Mouse (Mus musculus) midbrain, postnatal 0 days (tissue): ENCODE data around the gene Nek6. TPM values are rescaled to one million over a fixed set of nuclear protein-coding genes. Genes with fewer than 3 reads are reported as not detected.

Source experiments
- ATAC-seq: fragments of 200-750 bp; cut with Nextera tagmentation; 2 replicates; pipeline ENCODE4 v1.8.0; 2017; ENCODE audit warnings: moderate number of reproducible peaks, mild to moderate bottlenecking, moderate TSS enrichment, moderate library complexity; ENCODE audit not compliant: low FRiP score
- DNase-seq: peaks from one replicate; pipeline ENCODE4 v3.0.0-alpha.2; 2015; ENCODE audit warnings: low spot score
- H3K27ac ChIP-seq: fragments of 300-500 bp; sonication (generic); 2 replicates; pipeline ENCODE4 v1.5.1; 2014; ENCODE audit warnings: low read depth, mild to moderate bottlenecking, low read length, mixed read lengths
- H3K27me3 ChIP-seq: fragments of 300-500 bp; sonication (generic); 2 replicates; pipeline ENCODE4 v1.6.1; 2014; ENCODE audit warnings: low read length, control low read depth, mixed read lengths; ENCODE audit not compliant: insufficient read depth
- H3K36me3 ChIP-seq: fragments of 300-500 bp; sonication (generic); 2 replicates; pipeline ENCODE4 v1.6.1; 2014; ENCODE audit warnings: low read length, control low read depth, mixed read lengths; ENCODE audit not compliant: insufficient read depth
- H3K4me1 ChIP-seq: fragments of 300-500 bp; sonication (generic); 2 replicates; pipeline ENCODE4 v1.6.1; 2014; ENCODE audit warnings: mild to moderate bottlenecking, control low read depth, antibody characterized with exemption, low read length, mixed read lengths; ENCODE audit not compliant: insufficient read depth
- H3K4me2 ChIP-seq: fragments of 300-500 bp; sonication (generic); 2 replicates; pipeline ENCODE4 v1.6.1; 2014; ENCODE audit warnings: low read depth, mild to moderate bottlenecking, low read length, mixed read lengths; ENCODE audit not compliant: poor library complexity, severe bottlenecking
- H3K4me3 ChIP-seq: fragments of 300-500 bp; sonication (generic); 2 replicates; pipeline ENCODE4 v1.5.1; 2014; ENCODE audit warnings: low read depth, mild to moderate bottlenecking, low read length, moderate library complexity
- H3K9ac ChIP-seq: fragments of 300-500 bp; sonication (generic); replicated peaks from 2 replicates; pipeline ENCODE4 v1.6.1; 2014; ENCODE audit warnings: mild to moderate bottlenecking, low read length, moderate library complexity, mixed read lengths; ENCODE audit not compliant: poor library complexity, severe bottlenecking
- H3K9me3 ChIP-seq: fragments of 300-500 bp; sonication (generic); 2 replicates; pipeline ENCODE4 v1.6.1; 2016; ENCODE audit warnings: low read length, control low read depth
- CTCF ChIP-seq: IDR thresholded peaks from 2 replicates; pipeline ENCODE4 v1.5.1; 2016; ENCODE audit warnings: antibody characterized with exemption, mild to moderate bottlenecking
- WGBS: fragments of 180-500 bp; shearing (Covaris S2); extraction: QIAGEN DNeasy Blood & Tissue Kit; methylation state at CpG from one replicate; pipeline ENCODE4 v1.1.7; 2014; 5-methylcytosine and 5-hydroxymethylcytosine counted together
- polyA plus RNA-seq: library from polyadenylated mRNA; unstranded; fragments of >200 nt; fragmentation: Nextera tagmentation; extraction: Ambion mirVana; gene quantifications from 2 replicates; pipeline ENCODE4 v1.2.1, GENCODE M21; 2015
- total RNA-seq: library from RNA; depleted of rRNA; stranded (reverse); fragments of >200 nt; gene quantifications from 2 replicates; pipeline ENCODE4 v1.2.3, GENCODE M21; 2014

Nek6 gene
- total and polyA plus RNA-seq, 2 experiments from 2014 or later: 22.8 to 56.0 TPM

DNA sequence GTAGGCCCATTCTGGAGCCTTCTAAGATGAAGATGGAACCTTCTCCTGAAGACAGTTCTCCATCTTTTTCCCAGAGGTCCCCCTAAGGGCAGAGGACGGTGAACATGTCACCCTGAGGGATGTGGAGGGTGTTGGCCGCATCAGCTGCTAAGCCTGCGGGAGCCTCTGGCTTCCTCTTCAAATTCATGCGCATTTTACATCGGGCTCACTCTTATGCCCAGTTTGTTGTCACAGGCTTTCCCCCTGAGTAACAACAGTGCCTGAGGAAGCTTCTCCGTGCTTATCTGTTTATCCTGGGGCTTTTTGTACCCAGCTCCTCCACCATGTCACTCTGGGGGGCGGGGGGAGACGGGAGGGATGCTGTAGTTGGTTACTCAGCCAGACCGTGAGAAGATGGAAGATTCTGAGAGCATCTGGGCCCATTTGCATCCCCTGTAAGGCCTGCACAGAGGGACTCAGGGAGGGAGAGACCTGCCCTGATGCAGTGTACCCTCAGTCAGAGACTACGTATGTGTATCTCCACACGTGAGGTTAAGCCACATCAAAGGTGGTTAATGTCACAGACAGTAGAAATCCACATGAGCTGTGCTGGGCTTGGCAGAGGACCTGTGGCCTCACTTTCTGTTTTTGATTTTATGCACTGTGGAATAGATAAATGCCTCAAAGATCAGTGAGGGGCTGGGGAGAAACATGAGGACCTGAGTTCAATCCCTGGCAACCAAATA lies 36.5 kb downstream of the Nek6 start:
- Histone ChIP-seq H3K4me1 (no peaks in the 10 kb centered on the region), H3K9me3 (no peaks in the 10 kb centered on the region), H3K36me3 (no peaks in the 10 kb centered on the region), H3K27ac (no peak overlapping the region), H3K4me2 (no peak overlapping the region), H3K4me3 (no peak overlapping the region), H3K27me3 (no peaks in the 10 kb centered on the region), H3K9ac (no peak overlapping the region)
- TF ChIP-seq CTCF: no peak
- WGBS: 33% methylated on average over 11 of the region's 11 CpGs
- DNase-seq (no peak), ATAC-seq (no peak)

DNA sequence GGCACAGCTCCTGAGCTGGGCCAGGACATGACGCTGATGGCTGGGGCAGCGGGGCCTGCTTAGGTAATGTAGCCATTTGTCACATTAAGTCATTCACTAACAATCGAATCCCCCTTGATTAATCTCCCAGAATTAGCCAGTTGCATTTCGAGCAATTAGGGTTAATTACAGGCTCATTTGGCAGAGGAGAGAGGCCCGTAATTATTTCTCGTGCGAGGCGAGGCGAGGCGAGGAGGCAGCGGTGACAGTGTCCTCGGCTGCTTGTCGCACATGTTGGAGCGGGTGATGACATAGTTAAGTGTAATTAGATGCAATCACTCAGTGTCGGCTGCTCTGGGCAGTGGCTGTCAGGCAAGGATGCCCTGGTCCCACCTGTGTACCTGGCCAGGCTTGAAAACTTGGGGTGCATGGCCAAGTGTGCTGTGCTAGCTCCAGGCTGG lies 40.6 kb downstream of the Nek6 start:
- Histone ChIP-seq H3K27ac (no peak overlapping the region), H3K9ac (no peak overlapping the region), H3K9me3 (no peaks in the 10 kb centered on the region), H3K4me1 (no peaks in the 10 kb centered on the region), H3K27me3 (no peaks in the 10 kb centered on the region), H3K4me3 (no peak overlapping the region), H3K4me2 (no peak overlapping the region), H3K36me3 (no peaks in the 10 kb centered on the region)
- DNase-seq (peak; percentile 40), ATAC-seq (no peak)
- TF ChIP-seq CTCF: no peak
- WGBS: 83% methylated on average over 15 of the region's 15 CpGs

DNA sequence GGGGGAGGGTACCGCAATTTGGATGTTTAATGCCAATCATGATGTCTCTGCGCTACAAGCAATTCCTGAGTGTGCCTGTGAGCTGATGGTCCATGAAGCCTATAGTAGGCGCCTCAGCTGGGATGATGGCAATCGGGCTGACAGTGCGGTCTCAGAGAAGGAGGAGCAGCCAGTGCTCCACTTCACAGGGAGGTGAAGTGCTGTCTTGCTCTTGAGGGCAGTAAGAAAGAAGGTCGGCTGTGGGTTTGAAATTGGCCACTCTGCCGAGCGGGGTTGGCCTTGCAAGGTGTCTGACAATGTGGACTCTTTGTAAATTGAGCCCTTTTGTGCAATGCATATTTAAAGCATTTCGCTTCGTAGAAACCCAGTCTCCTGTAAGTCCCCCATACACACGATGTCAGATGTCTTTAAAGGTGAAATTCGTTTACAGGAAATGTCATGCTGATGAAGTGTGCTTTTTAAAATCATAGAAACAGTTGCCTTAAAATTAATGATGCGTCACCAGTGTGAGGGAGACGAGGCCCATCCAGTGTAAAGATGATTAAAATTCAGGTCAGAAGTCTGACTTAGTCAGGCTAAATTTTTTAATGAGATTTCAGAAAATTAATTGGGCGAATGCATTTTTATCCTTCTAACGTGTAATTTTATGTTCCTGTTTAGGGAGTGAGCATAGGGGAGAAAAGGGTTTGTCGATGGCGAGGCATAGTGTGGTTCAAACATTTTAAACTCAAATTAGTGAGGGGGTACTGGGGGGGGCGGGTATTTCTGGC lies 43.0 kb downstream of the Nek6 start:
- no peak overlapping the region for H3K4me2 ChIP-seq
- no peak for TF ChIP-seq CTCF
- no peaks in the 10 kb centered on the region for H3K9me3 ChIP-seq
- no peak for ATAC-seq
- no peak for DNase-seq
- H3K4me1 ChIP-seq: no peaks in the 10 kb centered on the region
- no peak overlapping the region for H3K4me3 ChIP-seq
- H3K36me3 ChIP-seq: no peaks in the 10 kb centered on the region
- no peak overlapping the region for H3K9ac ChIP-seq
- H3K27me3 ChIP-seq: no peaks in the 10 kb centered on the region
- 57% methylated on average over 19 of the region's 19 CpGs for WGBS
- H3K27ac ChIP-seq: no peak overlapping the region

DNA sequence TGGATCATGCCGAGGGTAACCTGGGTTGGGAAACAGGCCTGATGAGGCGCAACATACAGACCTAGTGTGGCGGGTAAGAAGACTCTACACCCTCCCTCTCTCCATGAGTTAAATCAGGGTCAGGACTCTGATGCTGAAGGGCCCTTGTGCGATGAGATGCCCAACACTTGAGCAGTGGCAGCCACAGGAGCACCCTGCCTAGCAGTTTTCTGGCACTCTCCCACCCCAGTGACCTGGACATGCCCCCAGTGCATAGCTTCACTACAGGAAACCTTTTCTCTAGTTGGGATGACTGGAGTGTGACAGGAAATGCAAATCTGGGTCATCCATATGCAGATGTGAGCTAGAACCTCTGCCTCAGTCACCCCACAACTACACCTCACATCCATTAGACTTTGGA lies 44.2 kb downstream of the Nek6 start:
- Histone ChIP-seq H3K4me3 (no peak overlapping the region), H3K36me3 (no peaks in the 10 kb centered on the region), H3K4me1 (no peaks in the 10 kb centered on the region), H3K27me3 (no peaks in the 10 kb centered on the region), H3K9me3 (no peaks in the 10 kb centered on the region), H3K27ac (no peak overlapping the region), H3K9ac (no peak overlapping the region), H3K4me2 (no peak overlapping the region)
- ATAC-seq: no peak
- DNase-seq: no peak
- TF ChIP-seq CTCF: no peak
- 90% methylated on average over 4 of the region's 4 CpGs for WGBS

DNA sequence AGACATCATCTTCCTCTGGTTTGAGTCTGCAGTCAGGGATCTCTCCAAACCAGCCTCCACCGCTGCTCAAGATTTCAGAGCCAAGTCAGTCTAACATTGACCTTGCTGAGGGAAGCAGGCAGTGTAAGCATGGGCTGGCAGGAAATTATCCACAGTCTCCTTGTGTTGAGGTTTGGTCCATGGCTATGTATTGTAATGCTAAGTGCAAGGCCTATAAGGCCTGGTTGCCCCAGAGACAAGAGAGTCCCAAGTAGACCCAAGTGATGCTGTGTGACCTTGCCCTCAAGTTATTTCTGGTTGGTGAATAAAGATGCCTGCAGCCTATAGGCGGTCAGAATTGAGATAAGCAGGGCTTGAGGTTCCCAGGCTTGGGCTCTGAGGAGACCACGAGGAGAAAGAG lies 45.3 kb downstream of the Nek6 start:
- H3K9me3 ChIP-seq: no peaks in the 10 kb centered on the region
- TF ChIP-seq CTCF: no peak
- H3K4me1 ChIP-seq: no peaks in the 10 kb centered on the region
- no peak overlapping the region for H3K9ac ChIP-seq
- DNase-seq (no peak), ATAC-seq (no peak)
- H3K4me2 ChIP-seq: no peak overlapping the region
- H3K27me3 ChIP-seq: no peaks in the 10 kb centered on the region
- no peak overlapping the region for H3K27ac ChIP-seq
- WGBS: 67% methylated on average over 3 of the region's 3 CpGs
- H3K4me3 ChIP-seq: no peak overlapping the region
- H3K36me3 ChIP-seq: peaks cover 3% of the 10 kb centered on the region; the same call in 1 of the 2 replicates
